Mouse (Mus musculus) spleen, adult 2 months (tissue): ENCODE data around the gene Pnrc2. TPM values are rescaled to one million over a fixed set of nuclear protein-coding genes. Genes with fewer than 3 reads are reported as not detected.

Experiments
- DNase-seq, 2 experiments: peaks; one replicate each; pipeline versions ENCODE4 v3.0.0 to v3.0.0-alpha.2; 2012 to 2021; ENCODE audit warnings: low spot score in 2 of 2, low read depth in 1 of 2
- H3K27ac ChIP-seq: fragments of 200-500 bp; 2 replicates; pipeline ENCODE4 v1.5.1; 2012; ENCODE audit warnings: low read length, inconsistent platforms; ENCODE audit not compliant: insufficient read depth
- H3K27me3 ChIP-seq: fragments of 200-500 bp; 2 replicates; pipeline ENCODE4 v1.6.1; 2012; ENCODE audit warnings: mild to moderate bottlenecking, moderate library complexity, low read length, inconsistent platforms; ENCODE audit not compliant: control insufficient read depth, insufficient read depth
- H3K36me3 ChIP-seq: fragments of 200-500 bp; 2 replicates; pipeline ENCODE4 v1.6.1; 2012; ENCODE audit warnings: mild to moderate bottlenecking, low read length, inconsistent platforms; ENCODE audit not compliant: control insufficient read depth, insufficient read depth
- H3K4me1 ChIP-seq: fragments of 200-500 bp; 2 replicates; pipeline ENCODE4 v1.6.1; 2011; ENCODE audit warnings: inconsistent platforms; ENCODE audit not compliant: control insufficient read depth, insufficient read depth, insufficient read length
- H3K4me3 ChIP-seq: fragments of 200-500 bp; 2 replicates; pipeline ENCODE4 v1.5.1; 2011; ENCODE audit warnings: mild to moderate bottlenecking, inconsistent platforms; ENCODE audit not compliant: insufficient read depth, insufficient read length; ENCODE audit errors: extremely low read depth
- CTCF ChIP-seq: fragments of 200-500 bp; IDR thresholded peaks from 2 replicates; pipeline ENCODE4 v1.5.1; 2011; ENCODE audit warnings: mild to moderate bottlenecking, inconsistent platforms; ENCODE audit not compliant: insufficient read depth, insufficient read length, insufficient replicate concordance; ENCODE audit errors: extremely low read depth
- POLR2A ChIP-seq: fragments of 200-500 bp; IDR thresholded peaks from 2 replicates; pipeline ENCODE4 v1.6.1; 2011; ENCODE audit warnings: low read depth, low read length, inconsistent platforms
- WGBS: fragments of 180-500 bp; shearing (Covaris S2); methylation state at CpG from one replicate; pipeline ENCODE4 v1.1.7; 2018; 5-methylcytosine and 5-hydroxymethylcytosine counted together
- polyA plus RNA-seq: library from polyadenylated mRNA; depleted of rRNA; stranded (reverse); fragments of >200 nt; gene quantifications from 2 replicates; pipeline ENCODE4 v1.2.3, GENCODE M21; 2012

Gene Pnrc2
- polyA plus RNA-seq, 1 experiment: 12.2 TPM

DNA sequence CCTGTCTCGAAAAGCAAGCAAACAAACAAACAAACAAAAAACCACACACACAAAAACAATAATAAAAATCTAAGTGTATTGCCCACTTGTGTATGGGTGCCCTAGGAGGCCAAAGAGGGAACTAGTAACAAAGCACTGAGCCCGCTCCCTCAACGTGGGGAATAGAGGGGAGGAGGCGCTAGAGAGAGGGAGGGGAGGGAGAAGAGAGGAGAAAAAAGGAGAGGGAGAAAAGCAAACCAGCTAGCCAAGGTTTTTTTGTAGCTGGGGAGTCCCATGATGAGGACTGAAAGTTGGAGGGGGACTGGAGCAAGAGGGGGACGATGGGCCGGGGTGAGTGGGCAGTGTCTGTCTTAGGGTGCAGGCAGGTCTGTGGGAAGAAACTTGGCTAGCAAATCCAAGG lies 18.6 kb downstream of the Pnrc2 start:
- Histone ChIP-seq H3K27me3 (no peaks in the 10 kb centered on the region), H3K36me3 (no peaks in the 10 kb centered on the region), H3K4me1 (peaks cover 6% of the 10 kb centered on the region; the same call in 1 of the 2 replicates), H3K27ac (peak overlapping the region; percentile 98), H3K4me3 (peak overlapping the region; percentile 95)
- WGBS: 5% methylated on average over 6 of the region's 6 CpGs
- DNase-seq: no peak
- no peak for TF ChIP-seq POLR2A
- no peak for TF ChIP-seq CTCF

DNA sequence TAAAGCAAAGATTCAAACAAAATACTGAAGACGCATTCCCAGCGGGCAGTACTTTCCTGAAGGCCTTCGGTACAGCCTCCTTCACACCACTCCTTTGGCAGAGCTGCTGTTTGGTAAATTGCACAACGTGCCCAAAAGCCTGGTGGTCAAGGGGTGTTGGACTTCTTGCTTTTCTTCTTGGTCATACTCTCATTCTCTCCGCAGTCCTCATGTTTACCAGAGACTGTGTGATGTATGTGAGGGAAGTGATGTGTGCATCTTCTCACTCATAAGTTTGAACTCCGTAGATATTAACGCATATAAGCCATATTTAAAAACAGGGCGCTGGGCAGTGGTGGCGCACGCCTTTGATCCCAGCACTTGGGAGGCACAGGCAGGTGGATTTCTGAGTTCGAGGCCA lies 19.0 kb downstream of the Pnrc2 start:
- TF ChIP-seq CTCF: no peak
- TF ChIP-seq POLR2A: no peak
- 85% methylated on average over 11 of the region's 11 CpGs for WGBS
- no peak for DNase-seq
- Histone ChIP-seq H3K27ac (no peak overlapping the region), H3K27me3 (no peaks in the 10 kb centered on the region), H3K36me3 (no peaks in the 10 kb centered on the region), H3K4me1 (peaks cover 6% of the 10 kb centered on the region; the same call in 1 of the 2 replicates), H3K4me3 (no peak overlapping the region)

DNA sequence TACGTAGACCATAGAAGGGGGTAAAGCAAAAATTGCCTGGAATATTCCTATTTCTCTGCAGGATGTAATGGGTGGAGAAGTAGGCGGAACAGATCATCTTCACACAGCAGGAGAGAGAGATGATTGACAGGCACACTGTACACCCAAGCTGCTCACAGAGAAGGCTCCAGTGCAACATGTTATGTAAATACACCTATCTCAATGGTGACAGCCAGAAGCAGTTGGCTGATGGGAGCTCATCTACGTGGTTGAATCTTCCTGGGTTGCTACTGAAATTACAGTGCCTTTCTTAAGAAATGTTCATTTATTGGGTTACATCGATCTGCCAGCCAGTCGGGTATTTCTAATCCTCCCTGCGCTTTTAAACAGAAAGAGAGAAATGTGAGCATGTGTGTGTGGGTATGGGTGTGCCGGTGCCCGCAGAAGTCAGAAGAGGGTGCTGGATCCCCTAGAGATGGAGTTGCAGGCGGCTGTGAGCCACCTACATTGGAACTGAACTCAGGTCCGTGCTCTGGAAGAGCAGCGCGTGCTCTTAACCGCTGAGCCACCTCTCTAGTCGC lies 19.6 kb downstream of the Pnrc2 start:
- no peaks in the 10 kb centered on the region for H3K36me3 ChIP-seq
- no peak overlapping the region for H3K27ac ChIP-seq
- H3K4me1 ChIP-seq: peaks cover 6% of the 10 kb centered on the region; the same call in 1 of the 2 replicates

DNA sequence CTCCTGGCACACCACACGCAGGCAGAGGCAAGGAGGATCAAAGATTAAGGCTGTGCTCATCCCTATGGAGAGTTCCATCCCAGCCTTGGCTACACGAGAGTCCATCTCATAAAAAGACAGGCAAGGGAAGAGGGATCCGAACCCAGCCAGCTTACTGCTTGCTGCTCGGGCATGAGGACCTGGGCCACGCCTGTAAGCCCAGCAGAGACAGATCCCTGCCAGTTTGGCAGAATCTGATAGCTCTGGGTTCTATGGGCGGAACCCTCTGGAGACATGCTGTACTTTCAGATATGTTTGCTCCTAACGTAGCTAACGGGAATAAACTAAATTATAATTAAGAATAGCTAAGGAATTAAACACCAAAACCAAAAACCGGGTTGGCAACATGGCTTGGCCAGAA lies 21.7 kb downstream of the Pnrc2 start:
- H3K4me3 ChIP-seq: no peak overlapping the region
- peaks cover 4% of the 10 kb centered on the region; the same call in 1 of the 2 replicates for H3K4me1 ChIP-seq
- no peaks in the 10 kb centered on the region for H3K36me3 ChIP-seq
- no peaks in the 10 kb centered on the region for H3K27me3 ChIP-seq
- WGBS: 85% methylated on average over 9 of the region's 9 CpGs
- DNase-seq: no peak
- peak overlapping the region; percentile 37; the same call in 1 of the 2 replicates for H3K27ac ChIP-seq
- TF ChIP-seq CTCF: no peak
- no peak for TF ChIP-seq POLR2A

More for the DNA sequence above, 19.6 kb downstream of the Pnrc2 start:
- DNase-seq: no peak
- Histone ChIP-seq H3K4me3 (no peak overlapping the region), H3K27me3 (no peaks in the 10 kb centered on the region)
- TF ChIP-seq CTCF (no peak), POLR2A (no peak)
- WGBS: 94% methylated on average over 14 of the region's 14 CpGs

DNA sequence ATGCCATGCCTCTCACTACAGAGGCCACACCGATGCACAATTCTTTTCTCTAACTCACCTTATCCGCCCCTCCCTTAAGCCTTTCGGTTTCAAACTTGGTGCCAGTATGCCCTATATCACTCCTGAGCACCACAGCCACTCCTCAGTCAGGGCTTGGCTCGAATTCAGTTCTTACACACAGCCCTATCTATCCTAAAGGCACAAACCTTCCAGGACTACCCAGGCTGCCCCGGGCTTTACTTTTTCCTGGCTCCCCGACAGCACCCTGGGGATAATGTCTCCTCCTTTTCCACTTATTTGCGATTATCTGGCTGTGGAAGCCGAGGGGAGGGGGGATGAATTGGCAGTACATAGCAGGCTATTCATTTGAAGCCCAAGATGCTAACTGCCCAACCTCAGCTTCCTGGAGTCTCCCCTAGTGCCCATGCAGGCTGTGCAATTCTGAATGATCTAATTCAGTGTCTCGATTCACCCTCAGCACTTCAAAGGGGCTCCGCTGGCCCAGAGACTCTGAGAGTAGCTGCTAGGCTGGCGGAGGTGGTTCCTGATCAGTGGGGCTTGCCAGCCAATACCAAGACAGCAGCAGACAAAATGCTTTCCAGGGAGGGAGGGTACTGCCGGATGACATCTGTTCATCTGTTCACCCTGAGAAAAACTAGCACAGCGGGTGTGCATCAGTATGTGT lies 23.1 kb downstream of the Pnrc2 start:
- 56% methylated on average over 13 of the region's 13 CpGs for WGBS
- DNase-seq: no peak
- peaks cover 4% of the 10 kb centered on the region; the same call in 1 of the 2 replicates for H3K4me1 ChIP-seq
- H3K27ac ChIP-seq: peak overlapping the region; percentile 52; the same call in 1 of the 2 replicates
- TF ChIP-seq POLR2A: no peak
- TF ChIP-seq CTCF: no peak
- no peaks in the 10 kb centered on the region for H3K27me3 ChIP-seq
- no peak overlapping the region for H3K4me3 ChIP-seq
- H3K36me3 ChIP-seq: no peaks in the 10 kb centered on the region

DNA sequence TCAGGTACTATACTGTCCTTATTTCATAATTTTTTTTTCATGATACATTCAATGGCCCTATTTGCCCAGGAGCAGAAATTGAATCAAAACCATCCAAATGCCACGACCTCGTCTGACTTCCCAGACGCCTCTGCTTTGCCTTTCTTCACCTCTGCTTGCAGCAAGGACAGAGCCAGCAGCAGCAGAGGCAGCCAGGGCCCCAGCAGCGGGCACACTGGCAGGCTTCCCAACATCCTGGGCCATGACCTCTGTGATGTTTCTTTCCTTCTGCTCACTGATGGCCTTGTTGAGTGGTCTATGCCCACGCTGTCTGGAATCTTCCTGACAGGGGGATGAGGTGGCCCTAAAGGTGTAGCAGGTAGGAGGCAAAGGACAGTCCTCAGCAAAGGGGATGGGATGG lies 26.1 kb downstream of the Pnrc2 start:
- 66% methylated on average over 5 of the region's 5 CpGs for WGBS

DNA sequence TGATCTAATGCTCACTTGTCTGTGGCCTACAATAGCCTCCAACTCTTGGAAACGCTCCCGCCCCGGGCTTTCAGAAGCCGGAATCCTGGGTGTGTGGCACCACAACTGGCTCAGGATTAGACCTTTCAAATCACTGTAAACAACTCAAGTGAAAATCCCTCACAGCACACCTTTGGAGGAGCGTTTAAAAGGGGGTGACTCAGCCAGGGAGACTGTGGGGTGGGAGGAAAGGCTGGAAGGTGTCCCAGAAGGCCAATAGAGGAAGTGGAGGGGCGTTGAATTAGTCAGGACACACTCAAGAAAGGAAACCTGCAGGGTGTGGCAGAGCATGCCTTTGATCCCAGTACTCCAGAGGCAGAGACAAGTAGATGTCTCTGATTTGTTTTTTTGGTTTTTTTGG lies 29.2 kb downstream of the Pnrc2 start:
- no peaks in the 10 kb centered on the region for H3K36me3 ChIP-seq
- no peaks in the 10 kb centered on the region for H3K4me1 ChIP-seq
- H3K27me3 ChIP-seq: no peaks in the 10 kb centered on the region
- H3K27ac ChIP-seq: no peak overlapping the region
- H3K4me3 ChIP-seq: no peak overlapping the region
- 79% methylated on average over 6 of the region's 6 CpGs for WGBS
- DNase-seq: no peak
- TF ChIP-seq POLR2A: no peak
- no peak for TF ChIP-seq CTCF

More for the DNA sequence above, 26.1 kb downstream of the Pnrc2 start:
- Histone ChIP-seq H3K36me3 (no peaks in the 10 kb centered on the region), H3K27ac (no peak overlapping the region), H3K4me3 (no peak overlapping the region), H3K4me1 (no peaks in the 10 kb centered on the region), H3K27me3 (no peaks in the 10 kb centered on the region)
- DNase-seq: no peak
- no peak for TF ChIP-seq POLR2A
